Mouse (Mus musculus) lung, adult 18-20 months (tissue): ENCODE measurements at regions not wholly inside any gene's neighbourhood (a gene's known extent, or its start where the extent isn't known, plus 50 kb on each side); places are given as distances from the start of the nearest gene placed in this dataset.
"Not testable (repeated sequence)": the region's sequence is repeated elsewhere in the genome, so short reads cannot be mapped to it uniquely, and the experiment has no call there.

ENCODE experiments used
- DNase-seq, 2 experiments: peaks; one replicate each; pipeline ENCODE4 v3.0.0; 2022; ENCODE audit warnings: mixed read lengths in 2 of 2

GRCm38 (mm10) chr2:171587635-171588034, 455.6 kb downstream of the Cbln4 start:
- DNase-seq, result no peak

- no peak for DNase-seq
These were observed 456.4 kb downstream of the Cbln4 start for GRCm38 (mm10) chr2:171586853-171587220.

GRCm38 (mm10) chr2:171586217-171586852, 456.9 kb downstream of the Cbln4 start:
- peak in 1 of 2 experiments; percentile 12 for DNase-seq

GRCm38 (mm10) chr2:171574360-171574759, 468.9 kb downstream of the Cbln4 start:
- no peak for DNase-seq

- DNase-seq, result no peak
These were observed 480.6 kb downstream of the Cbln4 start for GRCm38 (mm10) chr2:171562656-171563055.

- not testable (repeated sequence) for DNase-seq
These were observed 500.5 kb downstream of the Cbln4 start for GRCm38 (mm10) chr2:171542768-171543167.

- DNase-seq, result no peak
These were observed 528.4 kb downstream of the Cbln4 start for GRCm38 (mm10) chr2:171514876-171515275.

- DNase-seq, result no peak
These were observed 546.6 kb downstream of the Cbln4 start for GRCm38 (mm10) chr2:171496620-171497019.

- peak; percentile 19 to 21 for DNase-seq
These were observed 549.5 kb downstream of the Cbln4 start for GRCm38 (mm10) chr2:171493741-171494140.

- DNase-seq, result no peak
These were observed 556.0 kb downstream of the Cbln4 start for GRCm38 (mm10) chr2:171487284-171487683.

- no peak for DNase-seq
These were observed 590.0 kb downstream of the Cbln4 start for GRCm38 (mm10) chr2:171453241-171453640.

- DNase-seq, result no peak
These were observed 637.2 kb downstream of the Cbln4 start for GRCm38 (mm10) chr2:171406057-171406456.

GRCm38 (mm10) chr2:171388936-171389335, 654.3 kb downstream of the Cbln4 start:
- DNase-seq, result no peak

GRCm38 (mm10) chr2:171373457-171373856, 641.9 kb downstream of the Dok5 start:
- no peak for DNase-seq

GRCm38 (mm10) chr2:171373016-171373415, 641.4 kb downstream of the Dok5 start:
- DNase-seq, result peak in 1 of 2 experiments; percentile 15

- DNase-seq, result no peak
These were observed 640.1 kb downstream of the Dok5 start for GRCm38 (mm10) chr2:171371751-171372150.

- DNase-seq, result no peak
These were observed 633.9 kb downstream of the Dok5 start for GRCm38 (mm10) chr2:171365553-171365952.

- no peak for DNase-seq
These were observed 633.0 kb downstream of the Dok5 start for GRCm38 (mm10) chr2:171364621-171365020.

GRCm38 (mm10) chr2:171363381-171363780, 631.8 kb downstream of the Dok5 start:
- DNase-seq, result no peak

GRCm38 (mm10) chr2:171358071-171358760, 626.6 kb downstream of the Dok5 start:
- no peak for DNase-seq

- no peak for DNase-seq
These were observed 616.5 kb downstream of the Dok5 start for GRCm38 (mm10) chr2:171348156-171348555.

- DNase-seq, result no peak
These were observed 602.5 kb downstream of the Dok5 start for GRCm38 (mm10) chr2:171333816-171334757.

- DNase-seq, result no peak
These were observed 601.2 kb downstream of the Dok5 start for GRCm38 (mm10) chr2:171332826-171333225.
